Mouse (Mus musculus) frontal cortex, postnatal 14 days (tissue): Measurements from ENCODE around the gene Hoxa4.

ENCODE experiments used
- DNase-seq, 2 experiments: peaks; one replicate each; pipeline ENCODE4 v3.0.0; 2022; ENCODE audit warnings: low spot score in 2 of 2

Hoxa4 gene

GRCm38 (mm10) chr6:52152226-52153193 lies 39.0 kb downstream of the Hoxa4 start:
- no peak for DNase-seq

GRCm38 (mm10) chr6:52151571-52151970 lies 40.0 kb downstream of the Hoxa4 start:
- no peak for DNase-seq

- DNase-seq: no peak
Measured at GRCm38 (mm10) chr6:52150401-52150966, 41.1 kb downstream of the Hoxa4 start.
